ENCODE assay signal across 8 mouse cellular contexts in genomic region chr11:117809407-117810311, GRCm38 (mm10). TPM values are rescaled to one million over a fixed set of nuclear protein-coding genes. Genes with fewer than 3 reads are reported as not detected.
A peak's percentile ranks its signal among the peaks of the same experiment; 100 is the strongest.
DNase-seq lines count a peak whose midpoint lies in the region; ATAC-seq and TF ChIP-seq lines count a peak whose summit lies in the region.

Gene Gm20708 (plus strand): TSS chr11:117809668.
Gene Syngr2 (plus strand): TSS chr11:117809668.

- H3K4me2 ChIP-seq in embryonic facial prominence, embryonic 13.5 days: peak within 1 kb of the TSS; percentile 100
- H3K4me2 ChIP-seq in heart, embryonic 13.5 days: peak within 1 kb of the TSS; percentile 97
- peak within 1 kb of the TSS; percentile 89 for H3K4me2 ChIP-seq in kidney, embryonic 15.5 days

- H3K4me1 ChIP-seq in embryonic facial prominence, embryonic 13.5 days: peaks cover 24% of the 10 kb centered on the region
- H3K4me1 ChIP-seq in heart, embryonic 13.5 days: peaks cover 32% of the 10 kb centered on the region
- H3K4me1 ChIP-seq in kidney, embryonic 15.5 days: peaks cover 25% of the 10 kb centered on the region

- in situ Hi-C loops in Patski (cut with MboI; ENCODE audit: low pct_unique_long_range_greater_than_20kb): no loop called here

- H3K4me3 ChIP-seq in embryonic facial prominence, embryonic 13.5 days: peak within 1 kb of the TSS; percentile 86
- peak within 1 kb of the TSS; percentile 90 for H3K4me3 ChIP-seq in heart, embryonic 13.5 days
- H3K4me3 ChIP-seq in kidney, embryonic 15.5 days (replicated peaks): peak within 1 kb of the TSS; percentile 78

- peaks cover 29% of the 10 kb centered on the region for H3K36me3 ChIP-seq in embryonic facial prominence, embryonic 13.5 days
- peaks cover 34% of the 10 kb centered on the region for H3K36me3 ChIP-seq in heart, embryonic 13.5 days
- peaks cover 27% of the 10 kb centered on the region for H3K36me3 ChIP-seq in kidney, embryonic 15.5 days

- POLR2A ChIA-PET in Patski (lab: Charles Lee): interaction anchor here (0.7 to 1.4 kb wide), 4 partner anchors 9 to 20 kb away, joined by 3 to 6 read pairs (median 4); no protein-coding TSS in a partner anchor

- H3K9me3 ChIP-seq in embryonic facial prominence, embryonic 13.5 days: no peaks in the 10 kb centered on the region
- no peaks in the 10 kb centered on the region for H3K9me3 ChIP-seq in heart, embryonic 13.5 days
- no peaks in the 10 kb centered on the region for H3K9me3 ChIP-seq in kidney, embryonic 15.5 days (replicated peaks)

- under 1% methylated on average over 75 of the region's 75 CpGs for WGBS in embryonic facial prominence, embryonic 13.5 days
- WGBS in heart, embryonic 13.5 days: under 1% methylated on average over 75 of the region's 75 CpGs
- WGBS in kidney, embryonic 15.5 days: under 1% methylated on average over 75 of the region's 75 CpGs

- H3K27me3 ChIP-seq in Patski: no peaks in the 10 kb centered on the region
- no peaks in the 10 kb centered on the region for H3K27me3 ChIP-seq in embryonic facial prominence, embryonic 13.5 days
- no peaks in the 10 kb centered on the region for H3K27me3 ChIP-seq in heart, embryonic 13.5 days (replicated peaks)
- no peaks in the 10 kb centered on the region for H3K27me3 ChIP-seq in kidney, embryonic 15.5 days

- DNase-seq in A20 (ENCODE audit: low read depth, low spot score) (peak; percentile 87), Patski (ENCODE audit: low read depth, low spot score) (no peak)
- DNase-seq in lung, postnatal 10 days: peak; percentile 84
- DNase-seq in ovary, postnatal 14 days (ENCODE audit: low spot score): peak; percentile 58
- DNase-seq in urinary bladder, postnatal 25 days (ENCODE audit: low spot score): peak; percentile 76

- no peak for TF ChIP-seq CTCF in Patski (IDR thresholded peaks at IDR 0.05)

- peak; percentile 13 for ATAC-seq in Patski
- ATAC-seq in embryonic facial prominence, embryonic 13.5 days (ENCODE audit: insufficient number of reproducible peaks, insufficient read depth, low FRiP score, low TSS enrichment, low read depth): peak; percentile 52; the same call in 1 of the 2 replicates
- peak; percentile 64 for ATAC-seq in heart, embryonic 13.5 days (ENCODE audit: extremely low read depth, insufficient number of reproducible peaks, low FRiP score, low TSS enrichment)
- peak; percentile 76 for ATAC-seq in kidney, embryonic 15.5 days (replicated peaks; ENCODE audit: low FRiP score)

- H3K27ac ChIP-seq in embryonic facial prominence, embryonic 13.5 days: peak within 1 kb of the TSS; percentile 71
- H3K27ac ChIP-seq in heart, embryonic 13.5 days (replicated peaks): peak within 1 kb of the TSS; percentile 75
- H3K27ac ChIP-seq in kidney, embryonic 15.5 days: peak within 1 kb of the TSS; percentile 72

- CTCF ChIA-PET in Patski (lab: Charles Lee): interaction anchor here (1.1 to 1.3 kb wide), 2 partner anchors 20 to 100 kb away, joined by 3 to 5 read pairs; no protein-coding TSS in a partner anchor

- peak within 1 kb of the TSS; percentile 77 for H3K9ac ChIP-seq in embryonic facial prominence, embryonic 13.5 days
- H3K9ac ChIP-seq in heart, embryonic 13.5 days: peak within 1 kb of the TSS; percentile 91
- H3K9ac ChIP-seq in kidney, embryonic 15.5 days: peak within 1 kb of the TSS; percentile 66

RNA-seq across cellular contexts. Expression of gene Gm20708, which starts in this region (rescaled TPM):
- polyA plus RNA-seq in Patski (2021): 0.78 TPM
- polyA plus RNA-seq in embryonic facial prominence, embryonic 13.5 days (2015; fragmentation: Nextera tagmentation; extraction: Ambion mirVana): 0.66 and 0.99 TPM in 2 replicates
- 0.78 and 1.3 TPM in 2 replicates for polyA plus RNA-seq in heart, embryonic 13.5 days (2015; fragmentation: Nextera tagmentation; extraction: Ambion mirVana)
- 0.54 and 0.91 TPM in 2 replicates for polyA plus RNA-seq in kidney, embryonic 15.5 days (2015; fragmentation: Nextera tagmentation; extraction: Ambion mirVana)

RNA-seq across cellular contexts. Expression of gene Syngr2, which starts in this region (rescaled TPM):
- 149 TPM for polyA plus RNA-seq in Patski (2021)
- polyA plus RNA-seq in embryonic facial prominence, embryonic 13.5 days (2015; fragmentation: Nextera tagmentation; extraction: Ambion mirVana): 41.4 and 43.4 TPM in 2 replicates
- 74.8 and 75.6 TPM in 2 replicates for polyA plus RNA-seq in heart, embryonic 13.5 days (2015; fragmentation: Nextera tagmentation; extraction: Ambion mirVana)
- 78.0 and 80.5 TPM in 2 replicates for polyA plus RNA-seq in kidney, embryonic 15.5 days (2015; fragmentation: Nextera tagmentation; extraction: Ambion mirVana)

Comparison
In these comparisons a context has a peak if more than half of its experiments do, and no peak if none do; other contexts are left out.
1. ATAC-seq: peak in every context shown above with its lines; median percentile 76 in kidney, embryonic 15.5 days; 64 in heart, embryonic 13.5 days; 52 in embryonic facial prominence, embryonic 13.5 days; 13 in Patski.